21 mouse cellular contexts compared by ENCODE assay signal in genomic region chr15:7056851-7057250, GRCm38 (mm10). TPM values are rescaled to one million over a fixed set of nuclear protein-coding genes. Genes with fewer than 3 reads are reported as not detected.
A peak's percentile ranks its signal among the peaks of the same experiment; 100 is the strongest.
DNase-seq lines count a peak whose midpoint lies in the region; ATAC-seq and TF ChIP-seq lines count a peak whose summit lies in the region.
"Had no signal": no experiment of that assay in that cellular context is flagged by ENCODE, and none has a peak within 500 bp of the region (broad histone marks: within the 10 kb centered on the region; RNA-seq: fewer than 3 reads in every experiment).

No protein-coding gene starts in this region.

- no peaks in the 10 kb centered on the region for H3K9me3 ChIP-seq in heart, embryonic 11.5 days (replicated peaks; ENCODE audit: control insufficient read depth, low read length)
- H3K9me3 ChIP-seq: forebrain, embryonic 13.5 days; heart, embryonic 10.5 days; heart, embryonic 15.5 days; hindbrain, embryonic 15.5 days had no signal

- H3K36me3 ChIP-seq in kidney, adult 2 months (ENCODE audit: control insufficient read depth, insufficient read depth, low read length): no peaks in the 10 kb centered on the region
- no peaks in the 10 kb centered on the region for H3K36me3 ChIP-seq in heart, embryonic 11.5 days (ENCODE audit: control insufficient read depth, insufficient read depth, low read length)
- H3K36me3 ChIP-seq: heart, embryonic 10.5 days; heart, embryonic 15.5 days; hindbrain, embryonic 15.5 days had no signal

- no peak overlapping the region for H3K9ac ChIP-seq in heart, embryonic 11.5 days (ENCODE audit: low read depth, low read length)
- H3K9ac ChIP-seq: forebrain, embryonic 13.5 days; heart, embryonic 15.5 days; hindbrain, embryonic 15.5 days had no signal

- ATAC-seq in heart, embryonic 11.5 days (replicated peaks; ENCODE audit: insufficient number of reproducible peaks, low FRiP score, low TSS enrichment): no peak
- ATAC-seq: forebrain, embryonic 13.5 days; intestine, postnatal 0 days had no signal

- H3K4me2 ChIP-seq in heart, embryonic 11.5 days: no peak overlapping the region
- H3K4me2 ChIP-seq: forebrain, embryonic 13.5 days; heart, embryonic 15.5 days; hindbrain, embryonic 15.5 days had no signal

- TF ChIP-seq CTCF in kidney, adult 2 months (conservative IDR thresholded peaks at IDR 0.05; ENCODE audit: insufficient read depth, insufficient read length, low read depth, low read length): no peak
- TF ChIP-seq CTCF in brain, embryonic 14.5 days (IDR thresholded peaks at IDR 0.05; ENCODE audit: borderline replicate concordance, extremely low read depth, insufficient read depth, insufficient read length): no peak

- H3K27ac ChIP-seq in kidney, adult 2 months (ENCODE audit: insufficient read depth, low read depth, low read length): no peak overlapping the region
- H3K27ac ChIP-seq in heart, embryonic 11.5 days (ENCODE audit: low read depth, low read length): no peak overlapping the region
- H3K27ac ChIP-seq: forebrain, embryonic 13.5 days; gastrocnemius, adult 2 months; heart, embryonic 10.5 days; heart, embryonic 15.5 days; hindbrain, embryonic 15.5 days had no signal

- H3K4me3 ChIP-seq in kidney, adult 2 months (ENCODE audit: insufficient read depth, low read depth, low read length): no peak overlapping the region
- no peak overlapping the region for H3K4me3 ChIP-seq in heart, embryonic 11.5 days (ENCODE audit: low read depth, low read length)
- H3K4me3 ChIP-seq: forebrain, embryonic 13.5 days; gastrocnemius, adult 2 months; heart, embryonic 10.5 days; heart, embryonic 15.5 days; hindbrain, embryonic 15.5 days had no signal

- H3K27me3 ChIP-seq in kidney, adult 2 months (replicated peaks; ENCODE audit: control insufficient read depth, insufficient read depth, low read length): no peaks in the 10 kb centered on the region
- no peaks in the 10 kb centered on the region for H3K27me3 ChIP-seq in heart, embryonic 11.5 days (ENCODE audit: control insufficient read depth, insufficient read depth, low read length)
- H3K27me3 ChIP-seq: forebrain, embryonic 13.5 days; heart, embryonic 15.5 days; hindbrain, embryonic 15.5 days had no signal

- peaks cover 4% of the 10 kb centered on the region; the same call in 1 of the 2 replicates for H3K4me1 ChIP-seq in kidney, adult 2 months (ENCODE audit: control insufficient read depth, insufficient read depth, low read length)
- no peaks in the 10 kb centered on the region for H3K4me1 ChIP-seq in heart, embryonic 11.5 days (ENCODE audit: control insufficient read depth, insufficient read depth, low read length)
- H3K4me1 ChIP-seq: heart, embryonic 15.5 days had no signal

- peak; percentile 44 for DNase-seq in kidney, adult 2 months
- DNase-seq in kidney, adult 9 months: no peak
- DNase-seq in Muller cell, postnatal 12 days (ENCODE audit: inconsistent ontology term): peak; percentile 71
- DNase-seq in brain, embryonic 14.5 days (ENCODE audit: low read depth): peak; percentile 20
- no peak for DNase-seq in layer of hippocampus, postnatal 25 days (ENCODE audit: extremely low spot score in 1 of 2, low spot score in 1 of 2)
- no peak for DNase-seq in heart, adult 9 months (ENCODE audit: low spot score in 2 of 2)
- DNase-seq: adrenal gland, adult 8-10 months; adrenal gland, postnatal 36 days; B cell, adult 2 months; cerebellum, adult 11 months; cerebellum, adult 8-10 months; cerebellum, postnatal 25 days; gastrocnemius, adult 2 months; gastrocnemius, postnatal 25 days; heart, adult 11 months had no signal

- 70% methylated on average over 3 of the region's 3 CpGs for WGBS in kidney, adult 2 months
- WGBS in heart, embryonic 11.5 days (ENCODE audit: insufficient replicate concordance): 63% methylated on average over 3 of the region's 3 CpGs

- TF ChIP-seq POLR2A in kidney, adult 2 months (IDR thresholded peaks at IDR 0.05; ENCODE audit: low read depth, low read length): no peak
- TF ChIP-seq POLR2A in brain, embryonic 14.5 days (IDR thresholded peaks at IDR 0.05; ENCODE audit: borderline replicate concordance, extremely low read depth, insufficient read depth, insufficient read length, poor library complexity, severe bottlenecking): no peak

RNA-seq across cellular contexts. Expression of gene Lifr, which starts 33.6 kb away (rescaled TPM):
- polyA plus RNA-seq in kidney, adult 2 months (2012; rRNA removed): 26.2 and 64.8 TPM in 2 replicates
- polyA plus RNA-seq in brain, embryonic 14.5 days (2012; rRNA removed): 3.1 and 11.8 TPM in 2 replicates
- 10 to 100 TPM; 47.3 to 51.1 TPM for total RNA-seq in layer of hippocampus, postnatal 25 days (2021)
- polyA plus RNA-seq in heart, embryonic 11.5 days (2014; fragmentation: Nextera tagmentation; extraction: Ambion mirVana): 22.1 and 31.4 TPM in 2 replicates

Comparison
In these comparisons a context has a peak if more than half of its experiments do, and no peak if none do; other contexts are left out.
1. DNase-seq: peak in kidney, adult 2 months (single experiment), Muller cell, postnatal 12 days (single experiment) and brain, embryonic 14.5 days (single experiment); none in kidney, adult 9 months (single experiment), layer of hippocampus, postnatal 25 days (0 of 2) and heart, adult 9 months (0 of 2).